Mouse (Mus musculus) heart, embryonic 14.5 days (tissue): ENCODE results near the gene Cep126. TPM values are rescaled to one million over a fixed set of nuclear protein-coding genes. Genes with fewer than 3 reads are reported as not detected.
A peak's percentile ranks its signal among the peaks of the same experiment; 100 is the strongest.

Source experiments
- ATAC-seq: fragments of 200-750 bp; cut with Nextera tagmentation; 2 replicates; pipeline ENCODE4 v1.8.0; 2017; ENCODE audit warnings: low read depth, moderate TSS enrichment; ENCODE audit not compliant: insufficient number of reproducible peaks, insufficient read depth, low FRiP score
- H3K27ac ChIP-seq, 2 experiments: fragments of 200-500 bp in 1 of 2; fragments of 300-500 bp in 1 of 2; sonication (generic) in 1 of 2; replicated peaks in 1 of 2; 2 replicates each; pipeline ENCODE4 v1.5.1; 2012 to 2014; ENCODE audit warnings: low read depth in 2 of 2, low read length in 2 of 2, control low read depth in 1 of 2, mild to moderate bottlenecking in 1 of 2, mixed read lengths in 1 of 2; ENCODE audit not compliant: control insufficient read depth in 1 of 2, insufficient read depth in 1 of 2
- H3K27me3 ChIP-seq: fragments of 300-500 bp; sonication (generic); 2 replicates; pipeline ENCODE4 v1.6.1; 2014; ENCODE audit warnings: mild to moderate bottlenecking, low read length, control low read depth; ENCODE audit not compliant: control insufficient read depth, insufficient read depth
- H3K36me3 ChIP-seq: fragments of 300-500 bp; sonication (generic); 2 replicates; pipeline ENCODE4 v1.6.1; 2014; ENCODE audit warnings: mild to moderate bottlenecking, control low read depth, low read length, mixed read lengths; ENCODE audit not compliant: control insufficient read depth, insufficient read depth
- H3K4me1 ChIP-seq, 2 experiments: fragments of 200-500 bp in 1 of 2; fragments of 300-500 bp in 1 of 2; sonication (generic) in 1 of 2; 2 replicates each; pipeline ENCODE4 v1.6.1; 2012 to 2014; ENCODE audit warnings: low read length in 2 of 2, control low read depth in 1 of 2, mixed read lengths in 1 of 2; ENCODE audit not compliant: control insufficient read depth in 2 of 2, insufficient read depth in 2 of 2
- H3K4me2 ChIP-seq: fragments of 300-500 bp; sonication (generic); 2 replicates; pipeline ENCODE4 v1.6.1; 2014; ENCODE audit warnings: mild to moderate bottlenecking, low read length
- H3K4me3 ChIP-seq, 2 experiments: fragments of 200-500 bp in 1 of 2; fragments of 300-500 bp in 1 of 2; sonication (generic) in 1 of 2; 2 replicates each; pipeline ENCODE4 v1.5.1; 2012 to 2014; ENCODE audit warnings: low read length in 2 of 2, mild to moderate bottlenecking in 2 of 2, control low read depth in 1 of 2, low read depth in 1 of 2, moderate library complexity in 1 of 2; ENCODE audit not compliant: control insufficient read depth in 1 of 2, insufficient read depth in 1 of 2
- H3K9ac ChIP-seq: fragments of 300-500 bp; sonication (generic); 2 replicates; pipeline ENCODE4 v1.6.1; 2014; ENCODE audit warnings: mild to moderate bottlenecking, low read length
- H3K9me3 ChIP-seq: fragments of 300-500 bp; sonication (generic); 2 replicates; pipeline ENCODE4 v1.6.1; 2016; ENCODE audit warnings: low read length, control low read depth; ENCODE audit not compliant: control insufficient read depth
- WGBS: fragments of 180-500 bp; shearing (Covaris S2); extraction: QIAGEN DNeasy Blood & Tissue Kit; methylation state at CpG from one replicate; pipeline ENCODE4 v1.1.7; 2014; 5-methylcytosine and 5-hydroxymethylcytosine counted together
- polyA plus RNA-seq: library from polyadenylated mRNA; unstranded; fragments of >200 nt; fragmentation: Nextera tagmentation; extraction: Ambion mirVana; gene quantifications from 2 replicates; pipeline ENCODE4 v1.2.1, GENCODE M21; 2014

The Cep126 gene
- polyA plus RNA-seq, 1 experiment from 2014 or later = 2.7 TPM

DNA sequence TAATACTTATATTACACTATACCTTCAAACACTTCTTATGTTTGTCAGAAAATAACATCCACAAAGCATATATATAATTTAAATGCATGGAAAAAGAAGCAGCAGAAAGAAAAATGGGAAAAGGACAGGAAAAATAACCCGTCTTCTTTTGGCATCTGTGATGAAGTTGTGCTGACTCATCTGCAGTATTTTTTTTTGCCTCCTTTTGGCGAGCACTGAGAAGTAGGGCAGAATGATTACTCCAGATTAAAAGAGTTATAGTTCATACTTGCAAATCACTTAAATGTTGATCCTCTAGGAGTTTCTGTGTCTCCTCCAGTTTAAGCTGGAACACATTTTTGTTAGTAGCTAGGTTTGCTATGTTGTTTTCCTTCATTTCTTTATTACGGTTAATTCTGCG is 31.0 kb downstream of the Cep126 start:
- 83% methylated on average over 4 of the region's 4 CpGs for WGBS

DNA sequence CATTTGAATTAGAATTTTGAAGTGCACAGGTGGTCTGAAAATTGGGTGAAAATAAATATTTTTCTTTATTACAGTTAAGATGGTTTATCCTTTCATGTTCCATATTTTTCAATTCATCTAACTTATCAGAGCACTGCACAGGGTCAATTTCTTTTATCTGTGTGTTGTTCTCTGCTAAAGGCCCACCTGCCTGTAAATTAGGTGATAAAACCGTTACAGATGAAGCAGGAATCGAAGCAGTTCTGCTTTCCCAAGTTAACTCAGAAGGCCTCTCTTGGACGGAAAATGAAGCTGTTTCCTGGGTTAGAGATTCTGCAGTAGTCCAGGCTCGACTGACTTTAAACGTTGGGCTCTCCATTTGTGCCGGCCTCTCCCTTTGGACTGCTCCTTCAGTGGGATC is 33.1 kb downstream of the Cep126 start:
- Histone ChIP-seq H3K4me1 (no peaks in the 10 kb centered on the region), H3K4me3 (no peak overlapping the region), H3K27me3 (no peaks in the 10 kb centered on the region), H3K27ac (no peak overlapping the region), H3K9me3 (no peaks in the 10 kb centered on the region), H3K4me2 (no peak overlapping the region), H3K36me3 (no peaks in the 10 kb centered on the region), H3K9ac (no peak overlapping the region)
- 66% methylated on average over 6 of the region's 6 CpGs for WGBS
- ATAC-seq = no peak

More for the DNA sequence above, 31.0 kb downstream of the Cep126 start:
- H3K27me3 ChIP-seq = no peaks in the 10 kb centered on the region
- ATAC-seq = no peak
- no peak overlapping the region for H3K9ac ChIP-seq
- H3K36me3 ChIP-seq = no peaks in the 10 kb centered on the region
- H3K4me1 ChIP-seq = no peaks in the 10 kb centered on the region
- no peak overlapping the region for H3K4me3 ChIP-seq
- H3K27ac ChIP-seq = no peak overlapping the region
- no peaks in the 10 kb centered on the region for H3K9me3 ChIP-seq
- no peak overlapping the region for H3K4me2 ChIP-seq

DNA sequence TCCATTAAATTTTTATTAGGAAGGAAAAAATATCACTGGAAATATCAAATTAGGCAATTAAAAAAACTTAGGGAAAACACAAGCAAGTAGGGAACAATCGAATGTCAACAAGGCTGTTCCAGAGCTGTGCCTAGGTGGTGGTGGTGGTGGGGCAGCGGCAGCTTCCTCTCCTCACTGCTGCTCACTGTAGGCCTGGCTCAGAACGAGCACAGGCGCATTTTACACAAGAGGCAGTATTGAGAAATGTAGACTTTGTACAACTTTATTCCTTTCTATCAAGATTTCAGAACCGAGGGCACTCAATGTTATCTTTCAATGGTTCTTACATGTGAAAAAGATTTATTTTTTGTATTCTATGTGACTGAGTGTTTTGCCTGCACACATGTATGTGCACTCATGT is 55.2 kb downstream of the Cep126 start:
- Histone ChIP-seq H3K9ac (no peak overlapping the region), H3K4me3 (no peak overlapping the region), H3K4me2 (no peak overlapping the region), H3K27me3 (no peaks in the 10 kb centered on the region), H3K4me1 (no peaks in the 10 kb centered on the region), H3K27ac (no peak overlapping the region), H3K9me3 (no peaks in the 10 kb centered on the region), H3K36me3 (no peaks in the 10 kb centered on the region)
- ATAC-seq = no peak
- 84% methylated on average over 5 of the region's 5 CpGs for WGBS

DNA sequence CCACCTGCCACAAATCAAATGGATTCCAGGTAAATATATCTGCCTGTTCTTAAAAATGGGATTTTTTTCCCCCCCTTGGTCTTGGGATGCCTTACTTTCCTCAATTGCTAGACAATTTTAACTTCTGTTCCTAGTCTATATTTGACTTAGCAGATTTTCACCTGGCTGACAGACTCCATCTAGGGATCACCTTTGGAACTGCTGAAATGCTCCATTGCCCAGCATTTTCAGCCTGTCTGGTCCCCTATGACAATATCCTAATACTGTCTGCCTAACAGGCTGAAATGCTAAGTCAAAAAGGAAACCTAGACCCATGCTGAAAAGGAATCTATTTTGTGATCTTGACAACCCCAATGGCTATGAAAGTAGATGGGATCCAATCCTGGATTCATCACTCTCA is 59.7 kb downstream of the Cep126 start:
- H3K9me3 ChIP-seq = no peaks in the 10 kb centered on the region
- no peak for ATAC-seq
- no peaks in the 10 kb centered on the region for H3K4me1 ChIP-seq
- H3K36me3 ChIP-seq = no peaks in the 10 kb centered on the region
- no peak overlapping the region for H3K4me2 ChIP-seq
- no peak overlapping the region for H3K27ac ChIP-seq
- no peaks in the 10 kb centered on the region for H3K27me3 ChIP-seq
- H3K4me3 ChIP-seq = no peak overlapping the region
- no peak overlapping the region for H3K9ac ChIP-seq

DNA sequence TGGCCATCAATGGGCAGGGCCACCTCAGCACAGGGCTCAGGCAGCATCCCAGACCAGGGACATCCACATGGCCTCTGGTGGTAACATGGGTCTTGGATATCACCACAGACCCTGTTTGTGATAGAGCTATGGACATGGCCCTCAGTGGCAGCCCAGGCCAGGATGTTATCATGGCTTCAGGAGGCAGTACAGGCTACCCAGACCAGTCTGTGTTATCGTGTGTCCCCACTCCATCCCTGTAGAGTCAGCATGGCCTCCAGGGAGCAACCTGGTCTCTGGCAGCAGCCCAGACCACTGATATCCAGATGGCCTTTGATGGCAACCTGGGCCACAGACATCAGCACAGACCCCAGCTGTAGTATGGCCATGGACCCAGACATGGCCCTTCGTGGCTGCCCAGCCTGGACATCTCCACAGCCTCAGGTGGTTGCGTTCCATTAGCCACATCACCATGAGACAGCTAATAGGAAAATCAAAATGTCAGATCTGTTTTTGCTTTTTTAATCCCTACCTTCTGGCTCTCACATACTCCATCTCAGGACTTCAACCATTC is 60.8 kb downstream of the Cep126 start:
- no peaks in the 10 kb centered on the region for H3K9me3 ChIP-seq
- H3K27ac ChIP-seq = no peak overlapping the region
- ATAC-seq = 0 out of 2 replicates have a peak, but pooled peaks have one; percentile 31
- H3K4me2 ChIP-seq = no peak overlapping the region
- no peaks in the 10 kb centered on the region for H3K27me3 ChIP-seq
- H3K36me3 ChIP-seq = no peaks in the 10 kb centered on the region
- no peak overlapping the region for H3K4me3 ChIP-seq
- 87% methylated on average over 3 of the region's 3 CpGs for WGBS
- no peaks in the 10 kb centered on the region for H3K4me1 ChIP-seq
- H3K9ac ChIP-seq = no peak overlapping the region

DNA sequence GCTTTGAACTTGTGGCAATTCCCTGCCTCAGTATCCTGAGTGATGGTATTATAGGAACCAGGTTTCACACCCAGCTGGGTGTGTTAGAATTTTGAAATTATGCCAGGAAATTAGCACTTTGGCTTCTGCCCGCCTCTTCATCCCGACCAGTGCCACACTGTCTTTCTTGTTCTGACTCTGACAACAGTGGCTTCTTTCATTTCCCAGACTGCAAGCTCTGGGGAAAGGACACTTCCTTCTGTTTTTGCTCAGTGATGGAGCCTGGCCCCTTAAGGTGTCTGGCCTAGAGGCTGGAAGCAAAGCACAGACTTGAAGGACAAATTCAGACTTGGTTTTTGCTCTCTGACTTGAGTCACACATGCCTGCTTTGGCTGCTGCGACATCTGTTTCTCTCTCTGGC is 74.5 kb downstream of the Cep126 start:
- no peaks in the 10 kb centered on the region for H3K4me1 ChIP-seq
- H3K27me3 ChIP-seq = no peaks in the 10 kb centered on the region
- no peak overlapping the region for H3K9ac ChIP-seq
- no peak overlapping the region for H3K27ac ChIP-seq
- H3K4me3 ChIP-seq = no peak overlapping the region
- no peak overlapping the region for H3K4me2 ChIP-seq
- no peak for ATAC-seq
- H3K36me3 ChIP-seq = no peaks in the 10 kb centered on the region
- 66% methylated on average over 3 of the region's 3 CpGs for WGBS
- no peaks in the 10 kb centered on the region for H3K9me3 ChIP-seq

DNA sequence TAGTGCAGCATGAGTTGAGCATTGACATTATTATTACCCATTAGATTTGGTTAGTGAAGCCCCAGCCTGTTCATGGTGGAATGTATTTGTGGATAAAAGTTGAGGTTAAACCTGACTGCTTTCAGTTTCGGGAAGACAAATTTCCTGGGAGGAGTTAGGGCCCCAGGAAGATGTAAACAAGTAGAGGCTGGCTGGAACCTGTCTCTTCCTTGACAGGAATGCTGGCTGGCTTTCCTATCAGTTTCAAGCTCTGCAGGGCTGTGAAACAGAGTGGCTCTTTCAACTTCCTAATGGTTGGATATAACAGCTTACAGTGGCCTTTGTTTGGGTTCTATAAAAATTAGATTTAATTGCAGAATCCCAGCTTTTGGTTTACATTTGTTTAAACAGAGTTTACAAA is 79.3 kb downstream of the Cep126 start:
- Histone ChIP-seq H3K4me2 (no peak overlapping the region), H3K9me3 (no peaks in the 10 kb centered on the region), H3K4me1 (no peaks in the 10 kb centered on the region), H3K36me3 (no peaks in the 10 kb centered on the region), H3K27me3 (no peaks in the 10 kb centered on the region), H3K27ac (no peak overlapping the region), H3K9ac (no peak overlapping the region), H3K4me3 (no peak overlapping the region)
- ATAC-seq = no peak
- WGBS = 13% methylated on average over 1 of the region's 1 CpGs

DNA sequence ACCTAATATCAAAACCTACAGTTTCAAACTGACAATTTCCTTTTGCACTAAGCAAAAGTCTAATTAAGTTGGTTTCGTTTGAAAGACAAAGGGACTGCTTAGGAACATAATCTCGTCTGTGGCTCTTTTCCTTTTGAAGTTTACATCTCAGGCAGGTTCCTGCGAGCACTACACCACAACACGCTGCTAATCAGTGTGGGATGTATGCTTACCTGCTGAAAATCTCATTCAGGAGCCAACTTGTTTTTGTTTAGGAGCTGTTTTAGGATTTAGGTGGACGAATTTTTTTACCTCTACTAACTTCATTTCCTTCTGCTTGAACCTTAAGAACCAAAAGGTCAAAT is 91.1 kb downstream of the Cep126 start:
- Histone ChIP-seq H3K27ac (peak overlapping the region; percentile 56 to 80), H3K27me3 (no peaks in the 10 kb centered on the region), H3K9ac (peak overlapping the region; percentile 77), H3K4me3 (peak overlapping the region; percentile 72 to 88; a peak in 3 of 4 replicates), H3K4me1 (peaks cover 0 to 3% of the 10 kb centered on the region in 2 experiments; a peak in 2 of 4 replicates), H3K36me3 (no peaks in the 10 kb centered on the region), H3K9me3 (no peaks in the 10 kb centered on the region), H3K4me2 (peak overlapping the region; percentile 80)
- ATAC-seq = no peak
- 11% methylated on average over 5 of the region's 5 CpGs for WGBS
